Mouse (Mus musculus) embryo, embryonic 10.5 days (tissue): Measurements from ENCODE around the gene Tmem131.

Experiments
- DNase-seq: peaks from one replicate; pipeline ENCODE4 v3.0.0-alpha.2; 2015; ENCODE audit warnings: low spot score

Gene Tmem131

GRCm38 (mm10) chr1:36884536-36884935 is 58.9 kb downstream of the Tmem131 start:
- no peak for DNase-seq

GRCm38 (mm10) chr1:36883805-36884204 is 59.7 kb downstream of the Tmem131 start:
- peak; percentile 33 for DNase-seq

GRCm38 (mm10) chr1:36879154-36879553 is 64.3 kb downstream of the Tmem131 start:
- DNase-seq: no peak

- no peak for DNase-seq
These were observed 66.3 kb downstream of the Tmem131 start for GRCm38 (mm10) chr1:36877126-36877525.

- no peak for DNase-seq
These were observed 68.4 kb downstream of the Tmem131 start for GRCm38 (mm10) chr1:36874874-36875561.

GRCm38 (mm10) chr1:36871238-36871637 is 72.2 kb downstream of the Tmem131 start:
- DNase-seq: no peak

GRCm38 (mm10) chr1:36870518-36870917 is 72.9 kb downstream of the Tmem131 start:
- DNase-seq: no peak

GRCm38 (mm10) chr1:36864757-36865156 is 78.7 kb downstream of the Tmem131 start:
- no peak for DNase-seq

GRCm38 (mm10) chr1:36861775-36862174 is 81.7 kb downstream of the Tmem131 start:
- DNase-seq: no peak

- DNase-seq: no peak
These were observed 82.6 kb downstream of the Tmem131 start for GRCm38 (mm10) chr1:36860876-36861275.

GRCm38 (mm10) chr1:36860431-36860849 is 83.0 kb downstream of the Tmem131 start:
- peak; percentile 17 for DNase-seq

- DNase-seq: no peak
These were observed 86.4 kb downstream of the Tmem131 start for GRCm38 (mm10) chr1:36857081-36857480.

GRCm38 (mm10) chr1:36854198-36854765 is 89.2 kb downstream of the Tmem131 start:
- no peak for DNase-seq

- no peak for DNase-seq
These were observed 91.4 kb downstream of the Tmem131 start for GRCm38 (mm10) chr1:36852085-36852484.

GRCm38 (mm10) chr1:36851392-36851791 is 92.1 kb downstream of the Tmem131 start:
- DNase-seq: no peak

- DNase-seq: no peak
These were observed 95.4 kb downstream of the Tmem131 start for GRCm38 (mm10) chr1:36848036-36848435.

GRCm38 (mm10) chr1:36847276-36847675 is 96.2 kb downstream of the Tmem131 start:
- DNase-seq: no peak

GRCm38 (mm10) chr1:36845031-36845430 is 98.4 kb downstream of the Tmem131 start:
- peak; percentile 35 for DNase-seq

- DNase-seq: peak; percentile 15
These were observed 101.7 kb downstream of the Tmem131 start for GRCm38 (mm10) chr1:36841806-36842205.

GRCm38 (mm10) chr1:36840959-36841358 is 102.5 kb downstream of the Tmem131 start:
- no peak for DNase-seq

GRCm38 (mm10) chr1:36839858-36840257 is 103.6 kb downstream of the Tmem131 start:
- no peak for DNase-seq

GRCm38 (mm10) chr1:36836274-36836954 is 107.1 kb downstream of the Tmem131 start:
- DNase-seq: no peak

GRCm38 (mm10) chr1:36835593-36835992 is 107.9 kb downstream of the Tmem131 start:
- DNase-seq: no peak
